Mouse (Mus musculus) heart, adult 8-10 months (tissue): ENCODE measurements around the gene Ccdc162. TPM values are rescaled to one million over a fixed set of nuclear protein-coding genes. Genes with fewer than 3 reads are reported as not detected.
A peak's percentile ranks its signal among the peaks of the same experiment; 100 is the strongest.

Source experiments
- DNase-seq: peaks from one replicate; pipeline ENCODE4 v3.0.0; 2022; ENCODE audit warnings: low spot score
- total RNA-seq, 4 experiments: library from RNA; stranded (reverse); gene quantifications; 2 replicates each; pipeline ENCODE4 v1.2.4; 2022

Ccdc162 gene
- total RNA-seq, 4 experiments from 2014 or later: 0.20 TPM; not detected in 3

DNA sequence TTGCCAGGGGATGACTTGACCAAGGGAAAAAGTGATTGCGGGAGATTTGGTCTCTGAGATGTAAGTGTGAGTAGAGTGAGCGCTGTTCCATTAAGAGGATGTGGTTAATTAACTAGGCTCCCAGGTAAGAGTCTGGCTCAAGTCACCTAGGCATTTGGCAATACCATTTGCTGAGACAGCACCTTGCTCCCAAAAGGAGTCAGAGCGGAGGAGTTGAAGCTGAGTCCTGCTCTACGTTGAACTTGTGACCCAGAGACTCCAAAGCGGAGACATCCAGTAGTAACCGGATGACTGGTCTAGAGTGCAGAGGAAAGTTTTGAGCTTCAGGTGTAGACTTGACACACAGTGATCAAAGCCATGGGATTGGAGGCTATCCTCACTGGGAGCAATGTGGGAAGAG is 174.4 kb downstream of the Ccdc162 start:
- DNase-seq: no peak

- DNase-seq: no peak
These were observed 177.4 kb downstream of the Ccdc162 start for GRCm38 (mm10) chr10:41538986-41539385.

- no peak for DNase-seq
These were observed 178.5 kb downstream of the Ccdc162 start for GRCm38 (mm10) chr10:41537983-41538330.

- DNase-seq: no peak
These were observed 179.0 kb downstream of the Ccdc162 start for GRCm38 (mm10) chr10:41537226-41537982.

GRCm38 (mm10) chr10:41536714-41537113 is 179.7 kb downstream of the Ccdc162 start:
- DNase-seq: no peak

GRCm38 (mm10) chr10:41535991-41536390 is 180.4 kb downstream of the Ccdc162 start:
- no peak for DNase-seq

DNA sequence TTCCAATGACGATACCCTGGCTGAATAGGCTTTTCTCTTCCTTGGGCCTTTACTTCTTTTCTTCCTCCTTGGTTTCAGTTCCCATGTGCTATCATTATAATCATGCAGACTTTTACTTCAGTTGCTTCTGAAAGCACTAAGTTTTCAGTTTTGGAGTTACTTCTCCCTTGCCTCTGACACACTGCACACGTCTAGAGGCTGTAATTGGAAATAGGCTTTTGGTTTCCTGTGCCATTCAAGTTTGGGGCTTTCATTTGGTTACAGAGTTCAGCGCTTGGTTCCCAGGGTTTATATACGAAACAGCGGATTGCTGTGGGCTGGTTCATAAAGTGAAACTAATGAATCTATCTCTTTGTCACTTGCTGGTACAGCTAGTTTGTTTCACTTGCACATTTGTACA is 186.5 kb downstream of the Ccdc162 start:
- no peak for DNase-seq

- no peak for DNase-seq
These were observed 190.7 kb downstream of the Ccdc162 start for GRCm38 (mm10) chr10:41525696-41526095.

GRCm38 (mm10) chr10:41523386-41523785 is 193.0 kb downstream of the Ccdc162 start:
- DNase-seq: no peak

- DNase-seq: no peak
These were observed 196.1 kb downstream of the Ccdc162 start for GRCm38 (mm10) chr10:41520410-41520673.

- peak; percentile 47 for DNase-seq
These were observed 196.6 kb downstream of the Ccdc162 start for GRCm38 (mm10) chr10:41519640-41520409.

GRCm38 (mm10) chr10:41518981-41519618 is 197.3 kb downstream of the Ccdc162 start, which contains the start of gene Cd164:
TSS of gene Cd164 (plus strand) at chr10:41519414.
- DNase-seq: peak; percentile 89

DNA sequence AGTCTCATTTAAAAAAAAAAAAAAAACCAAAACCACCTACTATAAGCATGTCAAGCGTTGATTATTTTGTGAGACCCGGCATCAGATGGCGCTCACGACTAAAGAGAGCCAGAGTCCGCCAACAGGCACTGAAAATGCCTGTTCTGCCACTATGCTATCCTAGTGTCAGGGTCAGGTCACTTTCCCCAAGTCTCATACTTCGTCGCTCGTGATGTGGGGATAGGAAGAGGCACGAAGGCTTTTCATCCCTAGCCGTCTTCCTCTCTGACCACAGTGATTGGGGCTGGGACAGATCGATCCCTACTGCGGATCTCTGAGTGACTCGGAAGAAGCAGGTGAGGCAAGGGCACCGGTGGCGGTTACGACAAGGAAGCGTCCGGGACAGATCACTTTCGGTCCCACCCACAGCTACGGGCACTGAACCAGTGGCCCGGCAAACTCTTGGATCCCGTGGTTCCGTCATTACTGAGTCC is 197.9 kb downstream of the Ccdc162 start:
- DNase-seq: peak; percentile 78

DNA sequence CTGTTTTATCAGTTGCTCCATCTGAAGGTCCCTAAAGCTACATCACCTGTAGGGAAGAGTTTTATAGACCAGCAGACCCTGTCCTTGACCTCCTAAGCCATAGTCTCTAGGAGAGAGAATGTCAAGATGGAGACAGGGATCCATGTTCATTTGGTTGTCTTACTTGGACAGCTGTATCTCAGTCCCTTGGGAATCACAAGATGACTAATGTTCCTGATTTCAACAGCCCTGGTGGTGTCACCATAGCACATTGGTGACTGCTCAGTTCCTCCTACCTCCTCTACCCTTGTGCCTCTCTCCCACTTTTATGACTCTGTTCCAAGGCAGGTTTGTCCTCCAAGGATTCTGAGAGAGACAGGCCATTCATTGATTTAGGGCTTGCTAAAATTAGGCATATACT is 201.5 kb downstream of the Ccdc162 start:
- no peak for DNase-seq

DNA sequence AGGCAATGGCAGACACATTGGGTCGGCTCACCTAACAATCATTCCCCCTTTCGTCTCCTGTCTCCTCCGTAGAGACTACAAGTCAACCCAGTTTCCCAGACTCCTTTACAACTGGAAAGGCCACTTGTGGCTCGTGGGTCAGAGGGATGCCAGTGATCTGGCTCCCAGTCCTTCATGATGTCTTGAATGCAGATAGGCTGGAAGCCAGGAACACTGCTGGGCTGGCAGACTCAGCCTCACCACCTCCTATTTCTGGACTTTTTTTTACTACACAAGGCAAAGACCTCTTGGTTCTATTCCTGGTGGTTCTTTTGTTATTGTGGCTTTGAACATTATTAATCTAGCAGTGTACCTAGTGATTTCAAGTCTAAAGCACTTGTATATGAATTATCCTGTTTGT is 202.1 kb downstream of the Ccdc162 start:
- no peak for DNase-seq

GRCm38 (mm10) chr10:41509160-41509559 is 207.3 kb downstream of the Ccdc162 start:
- no peak for DNase-seq

DNA sequence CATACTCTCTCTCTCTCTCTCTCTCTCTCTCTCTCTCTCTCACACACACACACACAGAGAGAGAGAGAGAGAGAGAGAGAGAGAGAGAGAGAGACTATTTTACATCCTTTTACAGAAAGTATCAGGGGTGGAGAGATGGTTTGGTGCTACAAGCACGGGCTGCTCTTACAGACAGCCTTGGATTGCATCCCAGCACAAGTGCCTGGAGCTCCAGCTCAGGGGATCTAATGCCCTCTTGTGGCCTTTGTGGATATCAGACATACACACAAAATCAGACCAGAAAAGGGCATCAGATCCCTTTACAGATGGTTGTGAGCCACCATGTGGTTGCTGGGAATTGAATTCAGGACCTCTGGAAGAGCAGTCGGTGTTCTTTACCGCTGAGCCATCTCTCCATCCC is 211.0 kb downstream of the Ccdc162 start:
- peak; percentile 74 for DNase-seq

DNA sequence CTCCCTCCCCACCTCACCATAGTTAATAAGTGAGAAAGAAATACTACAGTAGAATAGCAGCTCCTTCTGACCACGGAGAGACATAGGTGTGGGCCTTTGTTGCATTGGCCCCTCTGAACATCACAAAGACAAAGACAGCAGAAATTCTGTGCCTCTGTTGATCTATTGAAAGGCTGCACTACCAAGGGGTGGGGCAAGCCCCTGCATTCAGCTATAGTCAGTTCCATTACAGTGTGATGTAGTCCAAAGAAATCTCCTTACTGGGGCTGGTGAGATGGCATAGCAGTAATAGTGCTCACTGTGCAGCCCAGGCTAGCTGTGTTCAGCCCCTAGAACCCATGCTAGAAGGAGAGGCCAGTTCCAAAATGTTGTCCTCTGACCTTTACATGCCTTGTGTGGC is 211.4 kb downstream of the Ccdc162 start:
- DNase-seq: no peak

- peak; percentile 81 for DNase-seq
These were observed 215.5 kb downstream of the Ccdc162 start for GRCm38 (mm10) chr10:41500941-41501340.

GRCm38 (mm10) chr10:41491111-41491510 is 225.3 kb downstream of the Ccdc162 start:
- no peak for DNase-seq

DNA sequence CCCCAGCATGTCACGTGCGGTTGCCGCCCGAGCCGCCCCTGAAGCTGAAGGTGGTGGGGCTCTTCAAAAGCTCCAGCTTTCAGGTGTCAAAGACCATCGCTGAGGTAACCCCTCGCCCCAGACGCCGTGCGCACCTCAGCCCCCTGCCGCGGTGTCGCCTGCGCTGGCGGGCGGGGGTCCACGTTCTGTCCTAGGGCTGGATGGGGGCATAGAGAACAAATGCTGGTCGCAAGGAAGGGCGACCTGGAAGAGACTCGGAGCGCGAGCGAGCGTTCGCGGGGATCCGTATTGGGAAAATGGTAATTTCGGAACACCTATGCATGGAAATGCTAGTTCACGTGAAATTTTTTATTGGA is 225.9 kb downstream of the Ccdc162 start:
- DNase-seq: no peak

DNA sequence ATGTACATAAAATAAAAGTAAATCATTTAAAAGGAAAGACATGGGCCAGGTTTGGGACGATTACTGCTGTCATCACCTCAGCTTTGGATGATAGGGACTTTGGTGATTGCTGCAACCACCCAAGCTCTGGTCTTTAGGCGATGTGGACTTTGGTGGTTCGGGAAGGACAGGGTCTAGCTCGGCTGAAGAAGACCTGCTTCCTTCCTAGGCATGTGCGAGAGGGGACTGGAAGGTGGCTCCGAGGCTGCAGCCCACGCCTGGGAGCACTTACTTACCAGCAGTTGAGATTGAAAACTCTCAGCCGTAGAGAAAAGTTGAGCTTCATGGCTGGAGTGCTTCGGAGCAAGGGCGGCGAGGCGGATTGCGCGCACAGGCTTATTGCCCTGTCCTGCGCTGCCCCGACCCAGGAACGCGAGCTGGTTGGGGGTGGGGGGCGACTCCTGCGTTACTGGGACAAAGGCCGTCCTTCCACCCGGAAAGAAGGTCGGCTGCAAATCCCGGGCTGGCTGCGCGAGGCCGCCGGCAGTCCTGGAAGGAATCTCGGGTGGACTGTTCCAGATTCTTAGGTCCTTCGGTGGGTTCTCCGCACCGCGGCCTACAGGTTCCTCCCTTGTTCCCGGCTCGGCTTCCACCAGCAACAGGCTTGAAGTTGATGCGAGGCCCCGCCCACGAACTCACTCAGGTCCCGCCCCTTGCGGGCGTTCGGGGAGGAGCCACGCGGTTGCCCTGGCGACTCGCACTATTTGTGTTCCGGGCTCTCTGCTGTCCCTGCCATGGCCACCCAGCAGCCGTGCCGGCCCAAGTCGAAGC is 226.5 kb downstream of the Ccdc162 start, which contains the start of the genes Smpd2 and Ppil6:
Gene Smpd2 (minus strand): TSS at position 662 of the 810 bp plus-strand sequence.
Gene Ppil6 (plus strand): TSS at position 732 of the 810 bp plus-strand sequence.
- peak; percentile 95 for DNase-seq
